Mouse (Mus musculus) ES-E14 (cell line): Measurements from ENCODE around the gene Gm9918.

Source experiments
- HCFC1 ChIP-seq: IDR thresholded peaks from 2 replicates; pipeline ENCODE4 v1.6.1; 2012; ENCODE audit warnings: low read length, inconsistent platforms, borderline replicate concordance; ENCODE audit not compliant: insufficient read depth
- MAFK ChIP-seq: IDR thresholded peaks from 2 replicates; pipeline ENCODE4 v1.6.1; 2014; ENCODE audit warnings: mild to moderate bottlenecking, low read depth, low read length, inconsistent platforms; ENCODE audit not compliant: insufficient read depth
- ZC3H11A ChIP-seq: IDR thresholded peaks from 2 replicates; pipeline ENCODE4 v1.6.1; 2012; ENCODE audit warnings: low read depth, mild to moderate bottlenecking, inconsistent platforms, low read length, borderline replicate concordance

DNA sequence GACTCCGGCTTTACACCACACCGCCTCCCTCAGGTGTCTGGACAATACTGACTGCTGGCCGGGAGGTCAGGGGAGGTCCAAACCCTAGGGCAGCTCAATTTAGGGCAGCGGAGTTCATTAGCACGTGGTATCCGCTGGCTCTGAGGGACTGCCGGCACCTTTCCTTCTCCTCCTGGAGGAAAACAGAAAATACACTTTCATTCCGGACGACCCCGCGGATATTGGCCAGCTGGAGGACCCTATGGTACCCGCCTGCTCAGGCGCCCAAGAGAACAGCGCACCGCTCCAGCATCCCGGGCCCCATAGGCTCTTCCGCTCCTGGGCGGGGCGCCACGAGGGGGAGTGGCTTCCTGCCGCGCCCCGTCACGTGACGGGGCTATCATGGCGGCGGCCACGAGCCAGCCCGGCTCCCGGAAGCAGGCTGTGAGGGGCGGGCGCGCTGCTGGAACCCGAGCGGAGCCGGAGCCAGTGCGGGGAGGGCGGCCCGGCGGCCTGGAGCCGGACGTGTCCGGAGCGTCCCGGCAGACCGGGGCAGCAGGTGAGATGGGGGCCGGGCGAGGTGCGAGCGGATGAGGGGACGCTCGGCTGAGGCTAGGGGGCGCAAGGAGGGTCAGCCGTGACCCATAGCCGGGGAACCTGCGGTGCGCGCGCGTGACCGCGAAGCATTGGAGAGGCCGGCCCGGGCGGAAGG is 8.9 kb downstream of the Gm9918 start, which contains the start of gene Mfsd5:
- TF ChIP-seq MAFK, result no peak
- peak; percentile 51; the same call in 1 of the 2 replicates for TF ChIP-seq HCFC1
- TF ChIP-seq ZC3H11A, result no peak
